Mouse (Mus musculus): ENCODE measurements at regions not wholly inside any gene's neighbourhood (a gene's known extent, or its start where the extent isn't known, plus 50 kb on each side); places are given as distances from the start of the nearest gene placed in this dataset.
"Not testable (repeated sequence)": the region's sequence is repeated elsewhere in the genome, so short reads cannot be mapped to it uniquely, and the experiment has no call there.

DNA sequence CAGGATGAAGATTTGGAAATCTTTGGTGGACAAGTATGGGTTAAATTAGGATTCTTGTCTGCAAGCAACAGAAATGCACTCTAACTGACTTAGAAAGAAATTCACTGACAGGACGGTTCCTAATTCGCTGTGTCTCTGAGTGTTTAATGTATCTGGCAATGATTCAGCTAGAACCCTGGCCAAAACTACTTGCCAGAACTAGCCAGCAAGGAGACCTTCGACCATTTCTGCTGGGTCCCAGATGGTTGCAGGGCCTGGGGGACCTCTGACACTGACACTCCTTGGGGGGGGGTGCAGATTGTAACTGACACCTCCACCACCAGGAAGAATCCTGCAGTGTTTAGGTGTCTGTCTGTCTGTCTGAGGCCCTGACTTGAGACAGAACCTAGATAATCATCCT, 172.1 kb upstream of the Kit start:
- ATAC-seq (replicated peaks; ENCODE audit: low read depth, poor library complexity, severe bottlenecking), result no peak

- no peak for ATAC-seq (replicated peaks; ENCODE audit: low read depth, poor library complexity, severe bottlenecking)
These were observed 171.2 kb upstream of the Kit start for GRCm38 (mm10) chr5:75403531-75403930.

DNA sequence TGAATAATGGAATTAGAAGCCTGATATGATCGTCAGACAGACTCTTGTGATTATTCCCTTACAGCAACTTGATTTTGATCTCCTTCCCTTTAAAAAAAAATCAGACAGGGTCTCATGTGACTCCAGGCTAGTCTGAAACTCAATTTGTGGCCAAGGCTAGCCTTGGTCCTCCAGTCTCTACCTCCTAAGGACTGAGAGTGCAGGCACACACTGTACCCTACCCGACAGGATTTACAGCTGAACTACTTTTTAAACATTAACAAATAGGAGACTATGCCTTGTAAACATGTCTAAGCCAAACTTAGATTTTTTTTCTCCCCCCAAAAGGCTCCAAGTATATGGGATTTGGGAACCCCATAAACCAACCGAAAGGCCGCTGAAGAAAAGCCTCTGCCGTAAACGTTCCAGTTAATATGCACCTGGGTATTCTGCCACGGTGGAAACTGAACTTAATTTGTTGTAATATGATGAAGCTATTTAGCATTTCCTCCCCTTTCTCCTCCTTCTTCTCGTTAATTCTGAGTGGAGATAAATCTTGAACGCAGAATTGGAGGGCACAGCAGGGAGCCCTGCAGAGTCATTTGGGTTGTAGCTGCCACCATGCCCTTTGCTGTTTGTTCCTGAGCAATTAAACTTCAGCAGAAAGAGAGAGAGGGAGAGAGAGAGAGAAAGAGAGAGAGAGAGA, 170.0 kb upstream of the Kit start:
- no peak for ATAC-seq (replicated peaks; ENCODE audit: low read depth, poor library complexity, severe bottlenecking)

- ATAC-seq (replicated peaks; ENCODE audit: low read depth, poor library complexity, severe bottlenecking), result no peak
These were observed 169.2 kb upstream of the Kit start for GRCm38 (mm10) chr5:75405496-75405895.

GRCm38 (mm10) chr5:75407686-75408085, 167.0 kb upstream of the Kit start:
- no peak for ATAC-seq (replicated peaks; ENCODE audit: low read depth, poor library complexity, severe bottlenecking)

GRCm38 (mm10) chr5:75410240-75411186, 164.2 kb upstream of the Kit start:
- no peak for ATAC-seq (replicated peaks; ENCODE audit: low read depth, poor library complexity, severe bottlenecking)

DNA sequence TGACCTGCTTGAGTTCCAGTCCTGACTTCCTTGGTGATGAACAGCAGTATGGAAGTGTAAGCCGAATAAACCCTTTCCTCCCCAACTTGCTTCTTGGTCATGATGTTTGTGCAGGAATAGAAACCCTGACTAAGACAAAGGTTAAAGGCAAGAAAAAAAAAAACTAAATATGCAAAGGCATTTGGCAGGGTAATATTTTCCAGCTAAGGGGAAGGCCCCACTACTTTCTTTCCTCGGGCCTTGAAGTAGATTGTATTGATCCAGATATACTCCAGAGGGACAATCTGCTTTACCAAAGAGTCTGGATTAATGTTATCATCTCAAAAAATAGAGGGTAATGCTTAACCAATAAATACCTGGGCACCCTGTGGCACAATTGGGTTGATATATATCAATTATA, 155.4 kb upstream of the Kit start:
- ATAC-seq (replicated peaks; ENCODE audit: low read depth, poor library complexity, severe bottlenecking), result not testable (repeated sequence)

- no peak for ATAC-seq (replicated peaks; ENCODE audit: low read depth, poor library complexity, severe bottlenecking)
These were observed 141.8 kb upstream of the Kit start for GRCm38 (mm10) chr5:75432885-75433284.

DNA sequence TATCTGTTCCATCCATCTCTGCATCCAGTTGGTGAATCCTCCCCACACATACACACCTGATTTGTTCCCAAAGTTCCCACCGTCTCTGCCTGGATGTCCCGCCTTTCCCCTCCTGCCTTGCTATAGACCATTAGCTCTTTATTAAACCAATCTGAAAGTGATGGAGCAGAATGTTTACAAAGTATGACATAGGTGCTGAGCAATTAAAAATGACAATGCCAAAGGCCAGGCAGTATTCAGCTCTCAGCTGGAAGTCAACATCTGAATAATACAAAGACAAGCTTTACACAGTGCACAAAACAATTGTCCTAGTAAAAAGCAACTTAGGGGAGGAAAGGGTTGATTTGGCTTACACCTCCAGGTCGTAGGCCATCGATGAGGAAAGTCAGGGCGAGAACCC, 136.8 kb upstream of the Kit start:
- ATAC-seq (replicated peaks; ENCODE audit: low read depth, poor library complexity, severe bottlenecking), result no peak

GRCm38 (mm10) chr5:75444024-75444604, 130.6 kb upstream of the Kit start:
- no peak for ATAC-seq (replicated peaks; ENCODE audit: low read depth, poor library complexity, severe bottlenecking)

DNA sequence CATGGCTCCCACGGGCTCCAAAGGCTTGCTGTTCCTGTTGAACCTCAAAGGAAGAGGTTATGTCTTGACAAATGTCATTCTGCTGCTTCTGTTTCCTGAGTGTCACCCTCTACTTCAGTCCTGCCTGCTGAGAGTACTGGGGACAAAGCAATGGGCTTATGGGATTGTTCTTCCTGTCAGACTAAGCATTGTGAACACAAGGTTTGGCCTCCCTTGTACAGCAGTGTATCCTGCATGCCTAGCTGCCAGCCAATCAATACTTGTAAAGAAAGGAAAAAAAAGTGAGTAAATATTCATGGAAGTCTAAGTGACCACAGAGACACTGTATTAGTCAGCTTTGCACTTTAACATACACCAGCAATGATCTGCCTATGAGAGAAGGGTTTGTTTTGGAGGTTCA, 128.3 kb upstream of the Kit start:
- no peak for ATAC-seq (replicated peaks; ENCODE audit: low read depth, poor library complexity, severe bottlenecking)

DNA sequence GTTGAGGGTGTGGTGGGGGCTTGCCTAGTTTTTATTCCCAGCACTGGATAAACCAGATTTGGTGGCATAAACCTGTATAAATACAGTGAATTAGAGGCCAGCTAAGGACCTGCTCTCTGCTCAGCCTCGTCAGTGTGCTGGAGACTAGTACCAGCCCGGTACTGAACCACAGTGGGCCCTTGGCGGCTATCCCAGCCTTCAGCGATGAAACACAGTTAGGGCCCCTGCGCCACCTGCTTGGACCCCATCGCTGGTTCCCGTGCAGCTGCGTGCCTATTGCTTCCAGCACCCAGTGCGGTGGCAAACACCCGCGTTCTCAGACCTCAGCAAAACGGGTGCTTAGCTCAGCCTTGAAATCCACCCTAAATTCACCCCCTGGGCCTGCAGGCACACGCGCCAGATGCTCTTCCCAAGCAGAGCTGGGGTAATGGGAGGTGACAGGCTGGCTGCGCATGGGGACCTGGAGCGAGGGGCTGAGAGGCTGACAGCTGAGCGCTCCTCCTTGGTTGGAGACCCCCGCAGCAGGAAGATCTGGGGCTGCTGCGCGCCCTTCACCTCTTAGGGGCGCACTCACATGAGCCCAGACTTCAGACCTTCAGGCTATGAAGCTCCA, 124.7 kb upstream of the Kit start:
- ATAC-seq (replicated peaks; ENCODE audit: low read depth, poor library complexity, severe bottlenecking), result no peak

DNA sequence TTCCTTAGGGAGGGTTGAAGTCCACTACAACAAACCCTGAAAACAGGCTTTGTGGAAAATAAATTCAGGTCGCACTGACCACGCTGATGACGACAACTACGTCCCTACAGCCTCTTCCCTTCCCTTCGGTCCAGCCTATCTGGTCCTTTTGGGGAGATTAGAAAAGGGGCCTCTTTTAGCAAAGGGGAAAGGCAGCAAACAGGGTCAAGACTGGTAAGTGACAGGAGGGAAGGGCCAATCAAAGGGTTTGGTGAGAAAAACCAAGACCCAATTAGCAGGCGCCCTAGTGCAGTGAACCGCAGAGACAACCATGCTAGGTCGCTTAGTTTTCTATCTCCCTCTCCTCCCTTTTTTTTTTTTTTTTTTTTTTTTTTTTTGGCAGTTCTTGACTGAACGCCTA, 124.2 kb upstream of the Kit start:
- ATAC-seq (replicated peaks; ENCODE audit: low read depth, poor library complexity, severe bottlenecking), result no peak; the same call in 1 of the 2 replicates

DNA sequence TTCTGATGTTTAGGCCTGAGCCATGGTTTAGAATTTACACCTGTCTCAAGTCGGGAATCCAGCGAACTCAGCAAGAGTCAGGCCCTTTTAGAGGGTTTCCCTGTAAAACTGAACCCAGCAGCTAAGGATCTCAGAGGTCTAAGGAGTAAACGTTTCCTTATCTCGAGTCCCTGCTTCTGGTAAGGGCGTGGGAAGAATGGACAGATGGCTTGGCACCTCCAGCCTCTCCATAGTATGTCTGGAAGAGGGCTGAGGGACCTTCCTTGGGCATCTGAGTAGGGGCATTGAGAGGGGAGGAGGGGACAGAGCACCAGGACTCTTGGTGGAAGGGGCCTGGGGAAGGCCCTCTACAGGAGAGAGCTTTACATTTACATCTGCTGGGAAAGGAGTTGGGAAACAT, 123.6 kb upstream of the Kit start:
- ATAC-seq (replicated peaks; ENCODE audit: low read depth, poor library complexity, severe bottlenecking), result no peak

GRCm38 (mm10) chr5:75451693-75452092, 123.0 kb upstream of the Kit start:
- 0 out of 2 replicates have a peak, but pooled peaks have one; percentile 22 for ATAC-seq (replicated peaks; ENCODE audit: low read depth, poor library complexity, severe bottlenecking)

DNA sequence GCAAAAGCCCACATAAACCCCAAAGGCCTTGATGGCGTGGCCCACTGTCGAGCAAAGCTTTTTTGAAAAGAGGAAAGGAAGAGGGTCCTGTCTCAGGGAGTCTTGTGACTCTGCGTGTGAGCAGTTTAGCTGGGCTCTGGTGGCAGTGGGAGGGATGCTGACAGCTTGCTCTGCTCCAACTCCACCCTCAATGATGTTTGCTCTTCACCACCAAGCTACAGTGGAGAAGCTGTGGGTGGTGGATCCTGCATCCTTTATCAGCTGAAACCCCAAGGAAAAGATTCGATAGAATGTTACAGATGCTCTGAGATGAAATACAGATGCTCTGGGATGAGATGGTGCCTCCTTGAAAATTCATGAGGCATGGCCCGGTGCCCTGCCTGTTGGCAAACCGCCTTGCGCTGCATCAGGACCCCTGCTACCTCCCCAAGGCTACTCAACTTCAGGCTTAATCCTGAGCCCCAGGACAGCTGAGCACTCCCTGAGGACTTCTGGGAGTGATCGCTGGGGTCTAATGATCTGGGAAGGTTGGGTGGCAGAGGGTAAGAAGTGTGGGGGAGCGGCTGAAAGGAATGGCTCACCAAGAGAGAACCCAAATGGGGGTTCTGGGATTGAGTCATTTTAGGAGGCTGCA, 120.8 kb upstream of the Kit start:
- ATAC-seq (replicated peaks; ENCODE audit: low read depth, poor library complexity, severe bottlenecking), result no peak

GRCm38 (mm10) chr5:75454961-75455541, 119.7 kb upstream of the Kit start:
- ATAC-seq (replicated peaks; ENCODE audit: low read depth, poor library complexity, severe bottlenecking), result no peak

GRCm38 (mm10) chr5:75457403-75457802, 117.3 kb upstream of the Kit start:
- no peak for ATAC-seq (replicated peaks; ENCODE audit: low read depth, poor library complexity, severe bottlenecking)

DNA sequence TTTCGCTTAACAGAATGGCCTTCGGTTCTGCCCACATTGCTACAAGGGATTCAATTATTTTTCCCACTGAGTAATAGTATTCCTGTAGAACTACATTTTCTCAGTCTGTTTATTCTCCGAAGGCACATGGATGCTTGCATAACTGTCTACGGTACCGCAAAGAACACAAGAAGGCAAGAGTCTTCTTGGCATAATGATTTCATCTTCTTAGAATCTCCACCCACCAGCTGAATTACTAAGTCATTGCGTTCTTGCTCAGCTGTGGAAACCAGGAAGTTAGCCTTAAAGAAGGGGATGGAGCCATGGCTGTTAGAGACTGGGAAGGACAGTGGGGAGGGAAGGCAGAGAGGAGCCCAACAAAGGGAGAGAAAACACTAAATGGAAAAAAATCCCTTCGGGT, 116.4 kb upstream of the Kit start:
- ATAC-seq (replicated peaks; ENCODE audit: low read depth, poor library complexity, severe bottlenecking), result no peak
